Mouse (Mus musculus) cerebellum, adult 18-20 months (tissue): ENCODE data around the gene Fanca.
A peak's percentile ranks its signal among the peaks of the same experiment; 100 is the strongest.
"Not testable (repeated sequence)": the region's sequence is repeated elsewhere in the genome, so short reads cannot be mapped to it uniquely, and the experiment has no call there.

Experiments
- DNase-seq, 2 experiments: peaks; one replicate each; pipeline ENCODE4 v3.0.0; 2021

Gene Fanca

DNA sequence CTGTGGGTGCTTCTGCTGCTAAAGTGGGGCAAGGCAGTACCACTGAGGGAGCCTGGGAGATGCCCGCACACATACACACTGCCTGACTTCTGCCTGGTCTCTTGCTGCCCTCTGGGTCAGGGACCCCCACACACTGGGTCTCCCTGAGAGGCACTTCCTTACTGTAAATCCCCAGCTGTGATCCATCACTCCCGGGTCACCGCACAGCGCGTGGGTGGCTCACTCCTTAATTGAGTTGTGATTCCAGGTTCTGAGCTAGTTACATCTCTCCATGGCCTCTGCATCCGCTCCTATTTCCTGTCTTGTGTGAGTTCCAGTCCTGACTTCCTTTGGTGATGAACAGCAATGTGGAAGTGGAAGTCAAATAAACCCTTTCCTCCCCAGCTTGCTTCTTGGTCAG, 12.3 kb upstream of the Fanca start:
- no peak for DNase-seq

- no peak for DNase-seq
These were observed 11.6 kb upstream of the Fanca start for GRCm38 (mm10) chr8:123329961-123330360.

DNA sequence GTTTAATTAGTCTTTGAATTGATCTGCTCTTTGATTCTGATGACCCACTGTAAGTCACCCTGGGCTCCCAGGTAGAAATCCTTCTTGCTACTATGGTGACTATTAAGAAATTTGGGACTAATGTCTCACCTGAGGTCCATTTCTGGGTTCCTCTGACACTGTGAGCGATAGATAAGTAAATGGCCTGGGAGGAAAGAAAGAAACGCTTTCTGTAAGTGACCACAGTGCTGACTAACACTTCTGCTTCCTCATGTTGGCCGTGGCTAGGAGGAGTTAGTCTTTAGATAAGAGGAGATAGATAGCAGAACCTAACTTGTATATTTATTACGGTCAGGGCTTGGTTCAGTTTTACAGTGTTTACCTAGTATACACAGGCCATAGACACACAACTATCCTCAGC, 11.0 kb upstream of the Fanca start:
- no peak for DNase-seq

GRCm38 (mm10) chr8:123328552-123328951, 10.2 kb upstream of the Fanca start:
- DNase-seq = no peak

DNA sequence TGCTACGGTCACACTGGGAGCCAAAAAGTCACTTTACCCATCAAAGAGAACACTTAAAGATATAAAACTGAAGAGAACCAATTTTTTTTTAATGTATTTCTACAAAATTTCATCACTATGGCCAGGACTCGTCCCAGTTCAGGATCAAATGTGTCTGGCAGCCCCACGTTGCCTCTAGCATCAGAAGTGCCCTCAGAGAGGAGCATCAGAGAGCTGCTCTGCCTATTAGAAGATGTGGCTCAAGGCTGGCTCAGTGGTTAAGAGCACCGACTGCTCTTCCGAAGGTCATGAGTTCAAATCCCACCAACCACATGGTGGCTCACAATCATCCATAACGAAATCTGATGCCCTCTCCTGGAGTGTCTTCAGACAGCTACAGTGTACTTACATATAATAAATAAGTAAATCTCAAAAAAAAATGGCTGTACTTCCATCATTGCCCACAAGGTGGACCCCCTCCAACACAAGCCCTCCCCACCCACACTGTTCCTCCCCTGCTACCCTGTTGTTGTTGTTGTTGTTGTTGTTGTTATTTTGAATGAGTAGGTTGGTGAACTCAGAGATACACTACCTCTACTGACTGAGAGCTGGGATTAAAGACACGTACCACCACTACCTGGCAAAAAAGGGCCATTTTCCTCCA, 1.3 kb upstream of the Fanca start:
- DNase-seq = peak; percentile 52 to 70

DNA sequence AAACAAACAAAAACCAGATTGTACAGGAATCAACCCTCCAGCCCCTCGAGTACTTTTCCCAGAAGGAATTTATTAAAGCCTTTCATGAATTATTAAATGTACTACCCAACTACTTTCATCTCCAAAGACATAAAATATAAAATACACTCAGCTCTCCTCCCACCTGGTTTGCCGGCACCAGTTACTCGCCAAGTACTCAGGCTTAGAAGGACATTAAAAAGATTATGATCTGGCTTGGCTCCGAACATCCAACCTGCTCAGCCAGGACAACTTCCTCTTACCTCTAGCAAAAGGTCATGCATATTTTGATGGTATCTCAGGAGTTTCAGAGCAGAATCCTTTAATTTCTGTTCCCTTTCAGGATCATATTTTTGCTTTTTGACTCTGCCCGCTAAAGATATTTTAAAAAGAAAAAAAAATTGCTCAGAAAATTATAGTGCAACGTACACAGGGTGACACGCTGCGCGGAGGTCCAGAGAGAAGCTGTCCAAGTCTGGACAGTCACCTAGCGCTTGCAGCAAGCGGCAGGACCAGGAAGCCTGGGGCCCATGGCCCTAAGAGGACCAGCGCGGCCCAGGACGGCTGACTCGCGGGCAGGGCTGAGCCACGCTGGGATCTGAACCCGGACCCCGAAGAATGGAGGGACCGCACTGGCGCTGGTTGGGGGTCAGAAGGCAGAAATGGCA, 452 bp downstream of the Fanca start:
- DNase-seq = no peak

- DNase-seq = no peak
These were observed 9.6 kb downstream of the Fanca start for GRCm38 (mm10) chr8:123308738-123309137.

- no peak for DNase-seq
These were observed 20.1 kb downstream of the Fanca start for GRCm38 (mm10) chr8:123298301-123298700.

GRCm38 (mm10) chr8:123292785-123293184, 25.6 kb downstream of the Fanca start:
- no peak for DNase-seq

DNA sequence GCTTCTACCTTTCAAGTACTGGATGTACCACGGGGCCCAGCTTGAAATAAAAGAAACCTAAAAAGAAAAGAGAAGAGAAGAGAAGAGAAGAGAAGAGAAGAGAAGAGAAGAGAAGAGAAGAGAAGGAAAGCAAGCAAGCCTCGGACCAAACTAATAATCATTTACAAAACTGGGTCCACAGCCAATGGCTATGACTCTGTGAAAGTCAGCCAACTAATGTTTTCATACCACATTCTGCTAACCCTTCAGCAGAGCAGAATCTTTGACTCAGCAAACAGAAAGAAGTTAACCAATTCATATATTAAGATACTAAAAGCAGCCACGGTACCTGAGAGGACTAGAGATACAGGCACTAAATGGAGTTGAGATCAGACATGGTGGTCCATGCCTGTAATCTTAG, 26.1 kb downstream of the Fanca start:
- DNase-seq = no peak

DNA sequence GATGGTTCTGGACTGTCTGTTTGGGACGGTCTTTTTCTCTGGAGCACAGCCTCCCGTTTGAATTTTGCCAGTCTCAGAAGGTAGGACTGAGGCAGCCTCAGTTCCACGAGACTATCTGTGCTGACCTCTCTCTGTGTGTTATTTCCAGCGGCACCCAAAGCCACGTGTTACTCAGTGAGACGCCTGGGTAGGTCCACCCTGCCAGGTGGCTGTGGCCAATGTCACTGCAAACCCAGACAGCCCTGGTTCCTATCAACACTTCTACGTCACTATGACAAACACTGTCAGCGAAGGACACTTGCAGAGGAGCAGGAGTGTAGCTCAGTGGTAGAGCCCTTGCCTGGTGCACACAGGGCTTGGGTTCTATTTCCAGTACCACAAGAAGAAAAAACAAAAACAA, 26.7 kb downstream of the Fanca start:
- no peak for DNase-seq

- no peak for DNase-seq
These were observed 27.7 kb downstream of the Fanca start for GRCm38 (mm10) chr8:123290679-123291078.

- peak; percentile 21 to 44 for DNase-seq
These were observed 28.2 kb downstream of the Fanca start for GRCm38 (mm10) chr8:123290166-123290565.

DNA sequence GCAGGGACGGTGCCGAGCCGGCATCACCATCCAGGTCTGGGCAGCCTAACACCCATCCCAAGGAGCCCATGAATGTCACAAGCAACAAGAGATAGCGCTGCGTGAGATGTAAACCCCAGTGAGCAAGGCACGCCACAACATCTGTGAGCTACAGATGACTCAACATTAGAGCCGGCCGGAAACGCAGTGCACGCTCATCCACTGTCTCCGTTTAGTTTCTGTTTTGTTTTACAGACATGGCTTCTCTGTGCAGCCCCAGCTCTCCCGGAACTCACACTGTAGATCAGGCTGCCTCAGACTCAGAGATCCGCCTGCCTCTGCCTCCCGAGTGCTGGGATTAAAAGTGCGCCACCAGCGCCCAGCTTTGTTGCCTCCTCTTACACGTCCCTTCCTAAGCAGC, 31.0 kb downstream of the Fanca start:
- no peak for DNase-seq

DNA sequence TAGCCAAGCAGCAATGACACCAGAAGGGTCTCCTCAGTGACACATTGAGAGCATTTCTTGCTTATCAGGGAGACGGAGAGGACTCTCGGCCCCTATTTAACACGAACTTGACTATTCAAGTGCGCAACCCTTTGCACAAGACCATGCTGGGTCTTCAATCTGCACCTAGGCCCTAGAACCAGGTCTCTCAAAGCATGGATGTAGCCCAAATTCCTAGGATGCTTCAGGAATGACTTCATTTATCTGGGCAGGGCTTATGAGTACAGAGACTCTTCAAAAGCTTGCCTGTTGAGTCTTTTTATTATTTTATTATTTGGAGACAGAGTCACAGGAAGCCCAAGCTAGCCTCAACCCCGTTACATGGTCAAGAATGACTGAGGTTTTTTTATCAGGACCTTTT, 33.9 kb downstream of the Fanca start:
- no peak for DNase-seq

- DNase-seq = no peak
These were observed 34.4 kb downstream of the Fanca start for GRCm38 (mm10) chr8:123283991-123284390.

GRCm38 (mm10) chr8:123282994-123283393, 35.4 kb downstream of the Fanca start:
- DNase-seq = not testable (repeated sequence)

DNA sequence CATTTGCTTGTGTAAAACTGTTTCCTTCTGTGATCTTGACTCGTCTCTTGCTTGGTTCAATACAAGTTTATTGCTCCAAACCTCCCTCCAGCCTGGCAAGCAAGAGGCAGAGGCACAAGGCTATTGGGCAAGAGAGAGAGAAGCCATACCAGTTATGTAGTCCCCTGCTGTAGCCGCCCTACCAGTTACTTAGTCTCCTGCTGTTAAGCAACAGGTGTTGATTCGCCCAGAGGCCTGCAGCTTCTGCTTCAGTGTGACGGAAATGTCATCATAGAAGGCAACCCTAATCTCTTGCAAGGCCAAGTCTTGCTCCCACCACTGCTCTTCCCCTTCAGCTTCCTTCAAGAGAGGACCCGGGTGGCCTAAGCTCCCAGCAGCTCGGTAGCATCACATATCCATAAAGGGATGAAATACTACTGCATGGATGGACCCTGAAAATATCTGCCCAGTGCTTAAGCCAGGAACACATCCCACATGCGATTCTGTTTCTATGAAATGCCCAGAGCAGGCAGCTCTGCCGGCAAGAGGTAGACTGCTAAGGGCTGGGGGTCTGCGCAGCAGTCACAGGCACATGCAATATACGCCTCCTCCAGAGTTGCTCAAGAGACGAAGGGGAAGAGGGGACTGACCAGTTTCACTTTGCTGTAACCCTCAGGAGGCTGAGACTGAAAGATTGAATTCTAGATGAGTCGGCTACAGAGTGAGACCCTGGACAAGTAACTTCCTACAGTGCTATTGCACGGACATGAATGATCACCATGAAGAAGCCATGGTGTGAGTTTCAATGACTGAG, 37.9 kb downstream of the Fanca start:
- no peak for DNase-seq

- no peak for DNase-seq
These were observed 38.5 kb downstream of the Fanca start for GRCm38 (mm10) chr8:123279828-123280227.

- no peak for DNase-seq
These were observed 39.9 kb downstream of the Fanca start for GRCm38 (mm10) chr8:123278445-123278844.

DNA sequence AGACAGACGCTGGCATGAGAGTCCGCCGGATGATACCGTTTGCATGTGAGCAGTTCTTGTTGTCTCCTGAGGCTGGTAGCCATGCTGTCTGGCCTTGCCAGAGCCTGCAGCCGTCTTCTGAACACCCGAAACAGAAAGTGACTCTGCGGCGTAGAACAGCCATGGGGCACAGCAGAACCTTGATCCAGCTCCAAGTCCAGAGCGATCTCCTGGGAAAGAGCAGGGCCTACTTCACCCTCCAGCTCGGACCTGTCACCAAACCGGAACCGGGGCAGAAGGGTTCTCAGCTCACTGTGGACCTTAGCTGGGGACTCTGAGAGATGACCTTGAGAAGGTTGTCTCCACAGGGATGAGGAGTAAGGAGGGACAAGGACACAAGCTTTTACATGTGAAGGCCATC, 43.3 kb downstream of the Fanca start:
- no peak for DNase-seq

GRCm38 (mm10) chr8:123274447-123274846, 43.9 kb downstream of the Fanca start:
- no peak for DNase-seq

GRCm38 (mm10) chr8:123271901-123272300, 46.5 kb downstream of the Fanca start:
- DNase-seq = no peak

DNA sequence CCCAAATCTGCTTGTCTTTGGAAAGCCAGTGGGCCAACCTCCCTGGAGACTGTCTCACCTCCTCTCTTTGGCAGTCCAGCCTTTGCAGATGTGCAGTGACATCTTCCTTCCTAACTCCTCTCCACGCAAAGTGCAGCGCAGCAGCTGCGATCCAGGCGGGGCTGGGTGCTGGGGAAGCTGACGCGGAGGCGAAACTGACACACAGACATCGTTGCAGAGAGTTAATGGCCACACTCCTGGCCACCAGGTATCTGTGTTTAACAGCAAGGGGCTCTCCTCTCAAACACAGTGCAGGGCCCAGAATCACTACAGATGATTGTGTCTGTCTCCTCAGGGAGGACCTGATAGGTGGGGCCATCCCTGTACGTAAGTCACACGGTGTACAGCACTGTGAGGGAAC, 47.2 kb downstream of the Fanca start:
- DNase-seq = no peak
